Mouse (Mus musculus) brain, embryonic 14.5 days (tissue): ENCODE data around the gene Sort1. TPM values are rescaled to one million over a fixed set of nuclear protein-coding genes. Genes with fewer than 3 reads are reported as not detected.
A peak's percentile ranks its signal among the peaks of the same experiment; 100 is the strongest.

Experiments used
- DNase-seq: peaks from one replicate; pipeline ENCODE4 v3.0.0-alpha.2; 2011; ENCODE audit warnings: low read depth
- CTCF ChIP-seq: fragments of 200-500 bp; IDR thresholded peaks from 2 replicates; pipeline ENCODE4 v1.5.1; 2012; ENCODE audit warnings: inconsistent platforms, mild to moderate bottlenecking, moderate library complexity, borderline replicate concordance; ENCODE audit not compliant: insufficient read depth, insufficient read length; ENCODE audit errors: extremely low read depth
- POLR2A ChIP-seq: fragments of 200-500 bp; IDR thresholded peaks from 2 replicates; pipeline ENCODE4 v1.6.1; 2012; ENCODE audit warnings: mild to moderate bottlenecking, inconsistent platforms, borderline replicate concordance; ENCODE audit not compliant: poor library complexity, insufficient read depth, insufficient read length, severe bottlenecking; ENCODE audit errors: extremely low read depth
- polyA plus RNA-seq: library from polyadenylated mRNA; depleted of rRNA; stranded (reverse); fragments of >200 nt; gene quantifications from 2 replicates; pipeline ENCODE4 v1.2.3, GENCODE M21; 2012

Gene Sort1
- polyA plus RNA-seq, 1 experiment: 74.2 TPM

GRCm38 (mm10) chr3:108322962-108323361 is 39.1 kb downstream of the Sort1 start:
- DNase-seq: peak; percentile 53
- TF ChIP-seq CTCF: no peak
- TF ChIP-seq POLR2A: no peak

GRCm38 (mm10) chr3:108324837-108325236 is 41.0 kb downstream of the Sort1 start:
- no peak for TF ChIP-seq CTCF
- TF ChIP-seq POLR2A: no peak
- DNase-seq: peak; percentile 53

GRCm38 (mm10) chr3:108325521-108325920 is 41.6 kb downstream of the Sort1 start:
- TF ChIP-seq POLR2A (no peak), CTCF (no peak)
- no peak for DNase-seq

- peak; percentile 81 for DNase-seq
- TF ChIP-seq POLR2A: no peak
- TF ChIP-seq CTCF: no peak
Observed at GRCm38 (mm10) chr3:108327275-108327674, 43.4 kb downstream of the Sort1 start.

GRCm38 (mm10) chr3:108327916-108328315 is 44.0 kb downstream of the Sort1 start:
- DNase-seq: peak; percentile 60
- TF ChIP-seq CTCF: no peak
- TF ChIP-seq POLR2A: no peak

GRCm38 (mm10) chr3:108328441-108328841 is 44.6 kb downstream of the Sort1 start:
- TF ChIP-seq POLR2A: no peak
- TF ChIP-seq CTCF: no peak
- DNase-seq: peak; percentile 90

- no peak for DNase-seq
- no peak for TF ChIP-seq POLR2A
- TF ChIP-seq CTCF: no peak
Observed at GRCm38 (mm10) chr3:108330812-108331211, 46.9 kb downstream of the Sort1 start.

GRCm38 (mm10) chr3:108336878-108337277 is 53.0 kb downstream of the Sort1 start:
- DNase-seq: no peak
- TF ChIP-seq POLR2A (no peak), CTCF (no peak)

GRCm38 (mm10) chr3:108341040-108341439 is 57.2 kb downstream of the Sort1 start:
- no peak for DNase-seq
- TF ChIP-seq POLR2A: no peak
- no peak for TF ChIP-seq CTCF

GRCm38 (mm10) chr3:108342185-108342584 is 58.3 kb downstream of the Sort1 start:
- DNase-seq: no peak
- no peak for TF ChIP-seq POLR2A
- no peak for TF ChIP-seq CTCF

GRCm38 (mm10) chr3:108345855-108346254 is 62.0 kb downstream of the Sort1 start:
- TF ChIP-seq POLR2A (no peak), CTCF (no peak)
- no peak for DNase-seq

GRCm38 (mm10) chr3:108348376-108348775 is 64.5 kb downstream of the Sort1 start:
- no peak for TF ChIP-seq POLR2A
- no peak for TF ChIP-seq CTCF
- no peak for DNase-seq

- DNase-seq: no peak
- no peak for TF ChIP-seq POLR2A
- no peak for TF ChIP-seq CTCF
Observed at GRCm38 (mm10) chr3:108355245-108355644, 71.4 kb downstream of the Sort1 start.

- no peak for DNase-seq
- TF ChIP-seq POLR2A (no peak), CTCF (no peak)
Observed at GRCm38 (mm10) chr3:108357051-108357450, 73.2 kb downstream of the Sort1 start.
